Mouse (Mus musculus): ENCODE measurements around the gene Mkrn1. TPM values are rescaled to one million over a fixed set of nuclear protein-coding genes. Genes with fewer than 3 reads are reported as not detected.
"Not testable (repeated sequence)": the region's sequence is repeated elsewhere in the genome, so short reads cannot be mapped to it uniquely, and the experiment has no call there.

Mkrn1 gene
- polyA plus RNA-seq, 1 experiment from 2014 or later: 250 TPM

GRCm38 (mm10) chr6:39395916-39396315, 24.3 kb downstream of the Mkrn1 start:
- Histone ChIP-seq H3K27ac (peak overlapping the region; percentile 53; the same call in 1 of the 2 replicates), H3K27me3 (no peaks in the 10 kb centered on the region), H3K4me1 (replicated peaks) (no peaks in the 10 kb centered on the region), H3K36me3 (peaks cover 70% of the 10 kb centered on the region), H3K9ac (no peak overlapping the region), H3K4me2 (no peak overlapping the region), H3K4me3 (no peak overlapping the region), H3K9me3 (no peaks in the 10 kb centered on the region)
- no peak for ATAC-seq (ENCODE audit: low FRiP score)
- WGBS: 83% methylated on average over 4 of the region's 4 CpGs

GRCm38 (mm10) chr6:39395471-39395870, 24.8 kb downstream of the Mkrn1 start:
- Histone ChIP-seq H3K27ac (peak overlapping the region; percentile 53), H3K36me3 (peaks cover 73% of the 10 kb centered on the region), H3K9me3 (no peaks in the 10 kb centered on the region), H3K4me3 (no peak overlapping the region), H3K4me1 (replicated peaks) (no peaks in the 10 kb centered on the region), H3K9ac (no peak overlapping the region), H3K4me2 (no peak overlapping the region), H3K27me3 (no peaks in the 10 kb centered on the region)
- ATAC-seq (ENCODE audit: low FRiP score): peak; percentile 57; the same call in 1 of the 2 replicates
- WGBS: 71% methylated on average over 4 of the region's 4 CpGs

- Histone ChIP-seq H3K9me3 (no peaks in the 10 kb centered on the region), H3K27ac (no peak overlapping the region), H3K36me3 (peaks cover 27% of the 10 kb centered on the region), H3K4me3 (no peak overlapping the region), H3K27me3 (no peaks in the 10 kb centered on the region), H3K4me2 (no peak overlapping the region), H3K9ac (no peak overlapping the region), H3K4me1 (replicated peaks) (no peaks in the 10 kb centered on the region)
- no peak for ATAC-seq (ENCODE audit: low FRiP score)
- WGBS: 91% methylated on average over 2 of the region's 2 CpGs
These were observed 30.3 kb downstream of the Mkrn1 start for GRCm38 (mm10) chr6:39389988-39390387.

GRCm38 (mm10) chr6:39381125-39381880, 39.0 kb downstream of the Mkrn1 start, which contains the start of gene Rab19:
Rab19 (plus strand) TSS chr6:39381175.
- peaks cover 14% of the 10 kb centered on the region for H3K4me1 ChIP-seq (replicated peaks)
- peak within 1 kb of the TSS; percentile 20 for H3K4me3 ChIP-seq
- 12% methylated on average over 20 of the region's 20 CpGs for WGBS
- no peak within 1 kb of the TSS for H3K27ac ChIP-seq
- no peak for ATAC-seq (ENCODE audit: low FRiP score)
- no peak within 1 kb of the TSS for H3K9ac ChIP-seq
- H3K4me2 ChIP-seq: peak within 1 kb of the TSS; percentile 46
- H3K36me3 ChIP-seq: no peaks in the 10 kb centered on the region
- no peaks in the 10 kb centered on the region for H3K9me3 ChIP-seq
- peaks cover 24% of the 10 kb centered on the region for H3K27me3 ChIP-seq

- no peak for ATAC-seq (ENCODE audit: low FRiP score)
- WGBS: 91% methylated on average over 3 of the region's 3 CpGs
- H3K36me3 ChIP-seq: no peaks in the 10 kb centered on the region
These were observed 40.0 kb downstream of the Mkrn1 start for GRCm38 (mm10) chr6:39380276-39380675.

GRCm38 (mm10) chr6:39379749-39380148, 40.5 kb downstream of the Mkrn1 start:
- Histone ChIP-seq H3K4me3 (no peak overlapping the region), H3K4me1 (replicated peaks) (peaks cover 24% of the 10 kb centered on the region), H3K27me3 (peaks cover 24% of the 10 kb centered on the region), H3K9me3 (no peaks in the 10 kb centered on the region), H3K4me2 (no peak overlapping the region), H3K9ac (no peak overlapping the region), H3K36me3 (no peaks in the 10 kb centered on the region), H3K27ac (no peak overlapping the region)
- ATAC-seq (ENCODE audit: low FRiP score): no peak
- 80% methylated on average over 8 of the region's 8 CpGs for WGBS

More at GRCm38 (mm10) chr6:39380276-39380675, 40.0 kb downstream of the Mkrn1 start:
- H3K27ac ChIP-seq: no peak overlapping the region
- H3K4me2 ChIP-seq: no peak overlapping the region
- peaks cover 24% of the 10 kb centered on the region for H3K27me3 ChIP-seq
- no peaks in the 10 kb centered on the region for H3K9me3 ChIP-seq
- H3K4me3 ChIP-seq: no peak overlapping the region
- H3K4me1 ChIP-seq (replicated peaks): peaks cover 24% of the 10 kb centered on the region
- no peak overlapping the region for H3K9ac ChIP-seq

GRCm38 (mm10) chr6:39379224-39379623, 41.0 kb downstream of the Mkrn1 start:
- no peak for ATAC-seq (ENCODE audit: low FRiP score)
- peaks cover 24% of the 10 kb centered on the region for H3K4me1 ChIP-seq (replicated peaks)
- no peak overlapping the region for H3K27ac ChIP-seq
- peaks cover 2% of the 10 kb centered on the region for H3K36me3 ChIP-seq
- H3K9me3 ChIP-seq: no peaks in the 10 kb centered on the region
- H3K4me3 ChIP-seq: no peak overlapping the region
- H3K4me2 ChIP-seq: no peak overlapping the region
- H3K9ac ChIP-seq: no peak overlapping the region
- peaks cover 24% of the 10 kb centered on the region for H3K27me3 ChIP-seq
- WGBS: 65% methylated on average over 4 of the region's 4 CpGs

- Histone ChIP-seq H3K4me1 (replicated peaks) (peaks cover 24% of the 10 kb centered on the region), H3K27me3 (peaks cover 24% of the 10 kb centered on the region)
- H3K27ac ChIP-seq, H3K4me2 ChIP-seq, H3K4me3 ChIP-seq, H3K9me3 ChIP-seq, H3K36me3 ChIP-seq, H3K9ac ChIP-seq: not testable (repeated sequence)
- 0 out of 2 replicates have a peak, but pooled peaks have one; percentile 8 for ATAC-seq (ENCODE audit: low FRiP score)
- 82% methylated on average over 13 of the region's 13 CpGs for WGBS
These were observed 42.0 kb downstream of the Mkrn1 start for GRCm38 (mm10) chr6:39378161-39378835.

- WGBS: under 1% methylated on average over 40 of the region's 43 CpGs
- H3K36me3 ChIP-seq: peaks cover 8% of the 10 kb centered on the region
- peak within 1 kb of the TSS; percentile 96 for H3K9ac ChIP-seq
- H3K4me3 ChIP-seq: peak within 1 kb of the TSS; percentile 96
- ATAC-seq (ENCODE audit: low FRiP score): peak; percentile 91
- H3K27ac ChIP-seq: peak within 1 kb of the TSS; percentile 78
- peak within 1 kb of the TSS; percentile 63 for H3K4me2 ChIP-seq
- H3K9me3 ChIP-seq: no peaks in the 10 kb centered on the region
- peaks cover 32% of the 10 kb centered on the region for H3K4me1 ChIP-seq (replicated peaks)
- H3K27me3 ChIP-seq: peaks cover 24% of the 10 kb centered on the region
These were observed 42.9 kb downstream of the Mkrn1 start, which contains the start of gene Slc37a3 for GRCm38 (mm10) chr6:39377311-39377827. Slc37a3 (minus strand) TSS chr6:39377675.

- Histone ChIP-seq H3K9ac (peak overlapping the region; percentile 96), H3K36me3 (peaks cover 8% of the 10 kb centered on the region), H3K4me3 (peak overlapping the region; percentile 96), H3K4me1 (replicated peaks) (peaks cover 32% of the 10 kb centered on the region), H3K9me3 (no peaks in the 10 kb centered on the region), H3K4me2 (peak overlapping the region; percentile 63), H3K27ac (no peak overlapping the region), H3K27me3 (peaks cover 24% of the 10 kb centered on the region)
- WGBS: 27% methylated on average over 9 of the region's 9 CpGs
- no peak for ATAC-seq (ENCODE audit: low FRiP score)
These were observed 43.5 kb downstream of the Mkrn1 start for GRCm38 (mm10) chr6:39376775-39377174.

GRCm38 (mm10) chr6:39373301-39373955, 46.8 kb downstream of the Mkrn1 start:
- no peak overlapping the region for H3K27ac ChIP-seq
- H3K4me2 ChIP-seq: no peak overlapping the region
- H3K9ac ChIP-seq: no peak overlapping the region
- H3K9me3 ChIP-seq: no peaks in the 10 kb centered on the region
- peaks cover 8% of the 10 kb centered on the region for H3K36me3 ChIP-seq
- H3K27me3 ChIP-seq: 0 out of 2 replicates have a peak, but pooled peaks cover under 1% of the 10 kb centered on the region
- 68% methylated on average over 4 of the region's 4 CpGs for WGBS
- no peak overlapping the region for H3K4me3 ChIP-seq
- peaks cover 24% of the 10 kb centered on the region for H3K4me1 ChIP-seq (replicated peaks)
- ATAC-seq (ENCODE audit: low FRiP score): no peak

- Histone ChIP-seq H3K36me3 (peaks cover 10% of the 10 kb centered on the region), H3K9ac (0 out of 2 replicates have a peak overlapping the region, but pooled peaks have one; percentile 43), H3K4me1 (replicated peaks) (peaks cover 24% of the 10 kb centered on the region), H3K9me3 (no peaks in the 10 kb centered on the region), H3K27ac (no peak overlapping the region), H3K4me3 (no peak overlapping the region), H3K4me2 (no peak overlapping the region), H3K27me3 (no peaks in the 10 kb centered on the region)
- ATAC-seq (ENCODE audit: low FRiP score): no peak
- WGBS: 64% methylated on average over 7 of the region's 7 CpGs
These were observed 47.5 kb downstream of the Mkrn1 start for GRCm38 (mm10) chr6:39372727-39373126.

Data from hindbrain, embryonic 13.5 days (tissue).